7 mouse cellular contexts compared by ENCODE assay signal in the genomic region with DNA sequence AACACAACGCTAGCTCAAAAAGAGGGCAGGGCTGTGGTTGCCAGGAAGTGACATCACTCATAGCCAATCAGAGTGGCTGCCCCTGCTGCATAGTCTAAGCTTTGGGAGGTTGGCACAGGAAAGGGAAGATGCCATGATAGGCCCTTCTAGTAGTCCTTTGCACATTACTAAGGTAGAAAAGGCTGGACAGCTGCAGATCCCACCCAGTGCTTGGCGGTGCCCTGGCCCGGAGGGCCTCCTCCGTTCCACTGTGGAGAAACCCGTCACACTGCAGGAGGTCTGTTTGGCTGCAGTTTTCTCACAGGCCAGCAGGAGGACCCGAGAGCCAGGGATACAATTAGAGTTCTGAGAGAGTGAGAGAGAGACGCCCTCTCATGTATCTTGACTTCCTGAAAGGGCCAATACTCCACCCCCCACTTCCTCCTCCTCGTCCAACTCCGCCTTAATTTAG. TPM values are rescaled to one million over a fixed set of nuclear protein-coding genes. Genes with fewer than 3 reads are reported as not detected.
DNase-seq lines count a peak whose midpoint lies in the region; ATAC-seq and TF ChIP-seq lines count a peak whose summit lies in the region.

No protein-coding gene starts in this region.

- ATAC-seq in embryonic facial prominence, embryonic 13.5 days (ENCODE audit: insufficient number of reproducible peaks, insufficient read depth, low FRiP score, low TSS enrichment, low read depth): peak; percentile 39; the same call in 1 of the 2 replicates
- peak; percentile 24 for ATAC-seq in limb, embryonic 12.5 days (ENCODE audit: insufficient number of reproducible peaks, insufficient read depth, low FRiP score, low TSS enrichment, low read depth)
- ATAC-seq in midbrain, embryonic 14.5 days (ENCODE audit: low FRiP score, low TSS enrichment): peak; percentile 28; the same call in 1 of the 2 replicates

- peak overlapping the region; percentile 22; the same call in 1 of the 2 replicates for H3K4me2 ChIP-seq in embryonic facial prominence, embryonic 13.5 days
- no peak overlapping the region; the same call in 1 of the 2 replicates for H3K4me2 ChIP-seq in limb, embryonic 12.5 days
- H3K4me2 ChIP-seq in midbrain, embryonic 14.5 days (ENCODE audit: low read length): peak overlapping the region; percentile 29; the same call in 1 of the 2 replicates

- H3K9me3 ChIP-seq in embryonic facial prominence, embryonic 13.5 days: no peaks in the 10 kb centered on the region
- no peaks in the 10 kb centered on the region for H3K9me3 ChIP-seq in limb, embryonic 12.5 days
- no peaks in the 10 kb centered on the region for H3K9me3 ChIP-seq in midbrain, embryonic 14.5 days (ENCODE audit: control insufficient read depth, low read length)

- H3K9ac ChIP-seq in embryonic facial prominence, embryonic 13.5 days: no peak overlapping the region
- H3K9ac ChIP-seq in limb, embryonic 12.5 days (replicated peaks): no peak overlapping the region
- no peak overlapping the region for H3K9ac ChIP-seq in midbrain, embryonic 14.5 days (replicated peaks; ENCODE audit: low read length)

- peak; percentile 88; the same call in 1 of the 2 replicates for TF ChIP-seq CTCF in spleen, adult 2 months (IDR thresholded peaks at IDR 0.05; ENCODE audit: extremely low read depth, insufficient read depth, insufficient read length, insufficient replicate concordance)

- no peak for TF ChIP-seq POLR2A in spleen, adult 2 months (IDR thresholded peaks at IDR 0.05; ENCODE audit: low read depth, low read length)

- WGBS in embryonic facial prominence, embryonic 13.5 days: 11% methylated on average over 9 of the region's 9 CpGs
- WGBS in limb, embryonic 12.5 days: 20% methylated on average over 9 of the region's 9 CpGs
- 12% methylated on average over 9 of the region's 9 CpGs for WGBS in midbrain, embryonic 14.5 days
- WGBS in spleen, adult 2 months: 1% methylated on average over 9 of the region's 9 CpGs

- no peak overlapping the region for H3K27ac ChIP-seq in embryonic facial prominence, embryonic 13.5 days
- H3K27ac ChIP-seq in limb, embryonic 12.5 days: no peak overlapping the region
- H3K27ac ChIP-seq in midbrain, embryonic 14.5 days (replicated peaks; ENCODE audit: low read depth, low read length): peak overlapping the region; percentile 87
- peak overlapping the region; percentile 48; the same call in 1 of the 2 replicates for H3K27ac ChIP-seq in spleen, adult 2 months (ENCODE audit: insufficient read depth, low read length)

- H3K36me3 ChIP-seq in embryonic facial prominence, embryonic 13.5 days: peaks cover 91% of the 10 kb centered on the region
- peaks cover 100% of the 10 kb centered on the region for H3K36me3 ChIP-seq in limb, embryonic 12.5 days
- H3K36me3 ChIP-seq in midbrain, embryonic 14.5 days (ENCODE audit: control insufficient read depth, insufficient read depth, low read length): peaks cover 42% of the 10 kb centered on the region
- peaks cover 14% of the 10 kb centered on the region for H3K36me3 ChIP-seq in spleen, adult 2 months (ENCODE audit: control insufficient read depth, insufficient read depth, low read length)

- H3K4me3 ChIP-seq in embryonic facial prominence, embryonic 13.5 days: no peak overlapping the region
- H3K4me3 ChIP-seq in limb, embryonic 12.5 days (replicated peaks): no peak overlapping the region
- H3K4me3 ChIP-seq in midbrain, embryonic 14.5 days (replicated peaks; ENCODE audit: low read depth, low read length): no peak overlapping the region
- peak overlapping the region; percentile 50 for H3K4me3 ChIP-seq in spleen, adult 2 months (ENCODE audit: extremely low read depth, insufficient read depth, insufficient read length)

- peaks cover 29% of the 10 kb centered on the region for H3K4me1 ChIP-seq in embryonic facial prominence, embryonic 13.5 days
- peaks cover 35% of the 10 kb centered on the region for H3K4me1 ChIP-seq in limb, embryonic 12.5 days (replicated peaks)
- H3K4me1 ChIP-seq in midbrain, embryonic 14.5 days (ENCODE audit: control insufficient read depth, insufficient read depth, low read length): peaks cover 53% of the 10 kb centered on the region
- H3K4me1 ChIP-seq in spleen, adult 2 months (ENCODE audit: control insufficient read depth, insufficient read depth, insufficient read length): no peaks in the 10 kb centered on the region

- peak; percentile 86 for DNase-seq in adrenal gland, postnatal 14 days
- peak; percentile 85 for DNase-seq in heart, adult 8-10 months (ENCODE audit: low spot score)
- DNase-seq in kidney, adult 8-10 months: peak; percentile 73 to 86
- DNase-seq in midbrain, embryonic 14.5 days: peak; percentile 85
- DNase-seq in spleen, adult 2 months (ENCODE audit: low read depth in 1 of 2, low spot score in 2 of 2): peak; percentile 83 to 88

- no peaks in the 10 kb centered on the region for H3K27me3 ChIP-seq in embryonic facial prominence, embryonic 13.5 days
- H3K27me3 ChIP-seq in limb, embryonic 12.5 days: peaks cover 11% of the 10 kb centered on the region; the same call in 1 of the 2 replicates
- no peaks in the 10 kb centered on the region for H3K27me3 ChIP-seq in midbrain, embryonic 14.5 days (ENCODE audit: control insufficient read depth, insufficient read depth, low read length)
- no peaks in the 10 kb centered on the region for H3K27me3 ChIP-seq in spleen, adult 2 months (ENCODE audit: control insufficient read depth, insufficient read depth, low read length)

RNA-seq across cellular contexts. Expression of a gene that starts 38.9 kb away (rescaled TPM):
- 3.9 and 4.3 TPM in 2 replicates for total RNA-seq in adrenal gland, postnatal 14 days (2021)
- polyA plus RNA-seq in embryonic facial prominence, embryonic 13.5 days (2015; fragmentation: Nextera tagmentation; extraction: Ambion mirVana): 28.9 and 35.9 TPM in 2 replicates
- 1 to 10 TPM; 1.7 to 2.2 (median 1.9) TPM for total RNA-seq in heart, adult 8-10 months (2022)
- 32.1 and 44.7 TPM in 2 replicates for polyA plus RNA-seq in limb, embryonic 12.5 days (2016; fragmentation: Nextera tagmentation; extraction: Ambion mirVana)
- 8.3 and 8.4 TPM in 2 replicates for polyA plus RNA-seq in midbrain, embryonic 14.5 days (2014; fragmentation: Nextera tagmentation; extraction: Ambion mirVana)
- polyA plus RNA-seq in spleen, adult 2 months (2012; rRNA removed): 7.1 and 8.8 TPM in 2 replicates

RNA-seq across cellular contexts. Expression of a gene that starts 51.1 kb away (rescaled TPM):
- total RNA-seq in adrenal gland, postnatal 14 days (2021): 20.6 and 28.1 TPM in 2 replicates
- 18.9 and 19.8 TPM in 2 replicates for polyA plus RNA-seq in embryonic facial prominence, embryonic 13.5 days (2015; fragmentation: Nextera tagmentation; extraction: Ambion mirVana)
- total RNA-seq in heart, adult 8-10 months (2022): 10 to 100 TPM; 10.2 to 12.7 (median 10.5) TPM
- polyA plus RNA-seq in limb, embryonic 12.5 days (2016; fragmentation: Nextera tagmentation; extraction: Ambion mirVana): 35.1 and 41.5 TPM in 2 replicates
- 40.6 and 40.9 TPM in 2 replicates for polyA plus RNA-seq in midbrain, embryonic 14.5 days (2014; fragmentation: Nextera tagmentation; extraction: Ambion mirVana)
- 62.0 and 97.7 TPM in 2 replicates for polyA plus RNA-seq in spleen, adult 2 months (2012; rRNA removed)

Comparison
In these comparisons a context has a peak if more than half of its experiments do, and no peak if none do; other contexts are left out.
1. H3K27ac ChIP-seq: peak in midbrain, embryonic 14.5 days (single experiment) and spleen, adult 2 months (single experiment); none in embryonic facial prominence, embryonic 13.5 days (single experiment) and limb, embryonic 12.5 days (single experiment).
2. Peak in every context shown above with its lines, with median percentiles within 50 percentile points of each other: DNase-seq and ATAC-seq.